Mouse (Mus musculus) kidney, embryonic 14.5 days (tissue): ENCODE data around the gene Nsmce4a. TPM values are rescaled to one million over a fixed set of nuclear protein-coding genes. Genes with fewer than 3 reads are reported as not detected.

Experiments used
- ATAC-seq: fragments of 200-750 bp; cut with Nextera tagmentation; 2 replicates; pipeline ENCODE4 v1.8.0; 2017; ENCODE audit warnings: moderate number of reproducible peaks, mild to moderate bottlenecking, moderate TSS enrichment, moderate library complexity; ENCODE audit not compliant: low FRiP score, low TSS enrichment
- H3K27ac ChIP-seq: fragments of 300-500 bp; sonication (generic); 2 replicates; pipeline ENCODE4 v1.5.1; 2014; ENCODE audit warnings: low read depth, mild to moderate bottlenecking, low read length, moderate library complexity, mixed read lengths
- H3K27me3 ChIP-seq: fragments of 300-500 bp; sonication (generic); 2 replicates; pipeline ENCODE4 v1.6.1; 2014; ENCODE audit warnings: mild to moderate bottlenecking, low read length; ENCODE audit not compliant: control insufficient read depth, insufficient read depth
- H3K36me3 ChIP-seq: fragments of 300-500 bp; sonication (generic); 2 replicates; pipeline ENCODE4 v1.6.1; 2014; ENCODE audit warnings: low read length, mixed read lengths; ENCODE audit not compliant: control insufficient read depth, insufficient read depth
- H3K4me1 ChIP-seq: fragments of 300-500 bp; sonication (generic); 2 replicates; pipeline ENCODE4 v1.6.1; 2014; ENCODE audit warnings: low read length, mixed read lengths; ENCODE audit not compliant: control insufficient read depth, insufficient read depth
- H3K4me2 ChIP-seq: fragments of 300-500 bp; sonication (generic); replicated peaks from 2 replicates; pipeline ENCODE4 v1.6.1; 2014; ENCODE audit warnings: low read depth, mild to moderate bottlenecking, low read length
- H3K4me3 ChIP-seq: fragments of 300-500 bp; sonication (generic); 2 replicates; pipeline ENCODE4 v1.5.1; 2014; ENCODE audit warnings: mild to moderate bottlenecking, low read length
- H3K9ac ChIP-seq: fragments of 300-500 bp; sonication (generic); 2 replicates; pipeline ENCODE4 v1.6.1; 2014; ENCODE audit warnings: low read depth, mild to moderate bottlenecking, low read length, moderate library complexity
- H3K9me3 ChIP-seq: fragments of 300-500 bp; sonication (generic); 2 replicates; pipeline ENCODE4 v1.6.1; 2016; ENCODE audit warnings: low read length; ENCODE audit not compliant: control insufficient read depth
- WGBS: fragments of 180-500 bp; shearing (Covaris S2); extraction: QIAGEN DNeasy Blood & Tissue Kit; methylation state at CpG from one replicate; pipeline ENCODE4 v1.1.7; 2014; 5-methylcytosine and 5-hydroxymethylcytosine counted together
- polyA plus RNA-seq: library from polyadenylated mRNA; unstranded; fragments of >200 nt; fragmentation: Nextera tagmentation; extraction: Ambion mirVana; gene quantifications from 2 replicates; pipeline ENCODE4 v1.2.1, GENCODE M21; 2014

Gene Nsmce4a
- polyA plus RNA-seq, 1 experiment from 2014 or later: 228 TPM

DNA sequence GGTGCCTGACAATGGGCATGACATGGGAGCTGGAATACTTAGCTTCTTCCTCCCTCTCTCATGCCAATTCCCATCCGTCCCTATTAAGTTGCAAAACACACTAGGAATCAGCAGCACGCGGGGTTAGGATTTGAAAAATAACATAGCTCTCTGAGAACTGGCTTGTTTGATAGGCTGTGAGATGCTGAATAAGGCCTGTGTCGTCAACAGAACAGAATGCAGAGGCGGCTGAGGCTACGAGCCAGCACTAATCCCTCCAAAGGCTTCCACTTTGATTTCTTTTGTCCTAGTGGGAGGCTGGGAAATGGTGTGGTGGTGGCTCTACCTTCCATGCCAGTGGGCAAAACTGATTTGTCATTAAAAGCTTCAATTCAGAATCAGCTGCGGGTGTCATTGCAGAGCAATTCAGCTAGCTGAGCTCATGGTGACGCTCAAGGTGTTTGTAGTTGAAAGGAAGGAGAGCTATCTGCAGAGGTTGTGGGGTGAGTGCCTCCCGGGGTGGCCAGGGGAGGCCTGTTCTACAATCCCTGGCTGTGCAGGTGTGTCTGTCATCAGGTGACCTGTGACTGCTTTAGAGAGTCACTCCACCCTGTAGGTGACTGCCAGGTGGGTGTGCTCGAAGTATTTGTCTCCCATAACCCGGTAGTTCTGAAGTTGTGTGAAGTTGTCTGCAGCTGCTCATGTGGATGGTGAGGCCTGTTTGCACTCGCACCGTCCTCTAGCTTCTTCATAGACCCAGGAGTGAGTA, 17.3 kb upstream of the Nsmce4a start:
- H3K4me3 ChIP-seq: no peak overlapping the region
- H3K9me3 ChIP-seq: no peaks in the 10 kb centered on the region
- no peak overlapping the region for H3K27ac ChIP-seq
- no peak overlapping the region for H3K4me2 ChIP-seq
- H3K4me1 ChIP-seq: no peaks in the 10 kb centered on the region
- no peak for ATAC-seq
- no peaks in the 10 kb centered on the region for H3K36me3 ChIP-seq
- no peaks in the 10 kb centered on the region for H3K27me3 ChIP-seq
- 74% methylated on average over 13 of the region's 13 CpGs for WGBS
- no peak overlapping the region for H3K9ac ChIP-seq

DNA sequence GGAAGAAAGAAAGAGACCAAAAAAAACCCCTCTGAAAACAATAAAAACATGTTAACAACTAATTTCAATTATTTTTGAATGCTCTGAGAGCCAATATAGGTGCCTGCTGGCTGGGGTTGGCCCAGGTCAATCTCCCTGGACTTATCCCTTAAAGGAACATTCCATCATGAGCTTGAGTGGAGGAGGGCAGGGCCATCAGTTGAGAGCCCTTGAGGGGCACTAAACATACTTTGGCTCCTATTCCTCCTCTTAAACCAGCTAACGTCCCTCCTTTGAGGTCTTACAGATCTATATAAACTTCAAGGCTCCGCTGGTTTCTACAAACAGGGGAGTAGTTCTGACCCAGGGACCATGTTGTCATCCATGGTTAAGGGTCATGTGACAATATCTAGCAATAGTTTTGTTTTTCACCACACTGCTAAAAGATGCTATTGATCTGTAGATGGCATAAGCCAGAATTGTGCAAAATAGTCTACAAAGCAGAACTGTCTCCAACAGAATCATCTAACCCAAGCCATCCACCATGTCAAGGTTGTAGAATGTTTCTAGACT, 13.7 kb upstream of the Nsmce4a start:
- Histone ChIP-seq H3K9ac (no peak overlapping the region), H3K4me3 (no peak overlapping the region), H3K4me1 (no peaks in the 10 kb centered on the region), H3K9me3 (no peaks in the 10 kb centered on the region), H3K4me2 (no peak overlapping the region), H3K36me3 (no peaks in the 10 kb centered on the region), H3K27me3 (no peaks in the 10 kb centered on the region), H3K27ac (no peak overlapping the region)
- WGBS: 80% methylated on average over 2 of the region's 2 CpGs
- ATAC-seq: no peak

DNA sequence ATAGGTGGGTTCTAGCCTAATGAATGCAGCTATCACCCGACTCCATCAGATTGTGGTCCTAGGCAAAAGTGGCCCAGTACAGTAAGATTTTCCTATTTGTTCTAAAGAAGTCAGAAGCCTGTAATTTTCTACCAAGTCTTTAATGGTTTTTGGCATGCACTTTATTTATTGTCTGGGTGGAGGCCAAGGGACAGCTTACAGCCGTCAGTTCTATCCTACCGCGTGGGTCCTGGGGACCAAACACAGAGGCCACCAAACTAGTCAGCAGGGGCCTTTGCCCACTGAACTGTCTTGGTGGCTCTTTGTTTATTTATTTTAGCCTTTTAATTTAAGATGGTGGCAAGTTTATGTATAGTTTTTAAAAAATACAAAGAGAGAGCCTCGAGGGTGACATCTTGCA, 5.7 kb upstream of the Nsmce4a start:
- Histone ChIP-seq H3K36me3 (no peaks in the 10 kb centered on the region; the same call in 1 of the 2 replicates), H3K9me3 (no peaks in the 10 kb centered on the region), H3K4me2 (no peak overlapping the region), H3K4me1 (peaks cover 9% of the 10 kb centered on the region; the same call in 1 of the 2 replicates), H3K9ac (no peak overlapping the region), H3K4me3 (no peak overlapping the region), H3K27me3 (no peaks in the 10 kb centered on the region), H3K27ac (no peak overlapping the region)
- 58% methylated on average over 5 of the region's 5 CpGs for WGBS
- ATAC-seq: no peak

DNA sequence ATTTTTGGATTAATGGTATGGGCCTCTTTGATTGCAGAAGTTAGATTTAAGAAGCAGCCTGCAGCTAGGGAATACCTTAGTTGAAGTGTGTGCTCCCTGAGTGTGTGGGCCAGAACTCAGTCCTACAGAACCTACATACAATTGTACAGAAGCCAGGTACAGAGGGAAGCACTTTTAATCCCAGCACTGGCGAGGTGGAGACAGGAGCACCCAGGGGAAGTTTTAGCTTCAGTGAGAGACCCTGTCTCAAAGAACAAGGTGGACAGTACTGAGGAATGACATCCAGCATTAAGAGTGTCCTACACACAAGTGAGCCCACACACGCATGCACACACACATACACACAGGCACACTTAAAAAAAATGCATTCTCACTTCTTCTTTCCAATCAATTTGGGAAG, 5.1 kb upstream of the Nsmce4a start:
- ATAC-seq: no peak
- H3K27ac ChIP-seq: no peak overlapping the region
- WGBS: 88% methylated on average over 2 of the region's 2 CpGs

DNA sequence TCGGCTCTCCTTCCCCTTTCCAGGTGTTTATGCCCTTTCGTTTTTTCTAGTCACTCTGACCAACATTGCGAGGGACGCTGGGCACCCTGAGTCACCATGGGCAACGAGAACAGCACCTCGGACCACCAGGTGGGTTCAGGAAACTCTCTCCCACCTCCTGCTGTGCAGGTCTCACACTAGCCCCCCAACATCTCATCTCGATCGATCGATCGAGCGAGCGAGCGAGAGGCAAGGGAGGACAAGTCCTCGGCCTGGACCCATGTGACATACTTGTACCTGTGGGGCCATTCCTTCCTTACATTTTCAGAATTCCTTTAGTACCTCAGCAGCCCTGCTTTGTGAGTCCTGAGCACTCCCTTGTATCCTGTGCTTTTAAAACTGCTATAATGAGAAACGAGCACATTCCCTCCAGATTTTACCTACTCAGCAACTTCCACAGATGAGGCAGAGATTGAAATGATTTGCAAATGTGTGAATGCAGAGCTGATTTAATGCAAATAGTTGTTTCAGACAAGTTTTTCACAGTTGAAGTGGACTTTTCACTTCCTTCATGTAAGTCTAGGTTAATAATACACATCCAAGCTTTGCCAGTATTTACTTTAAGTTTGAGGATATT, 4.6 kb upstream of the Nsmce4a start, which contains the start of gene Tacc2:
Gene Tacc2 (plus strand): TSS at position 51 of the 616 bp plus-strand sequence.
- 48% methylated on average over 15 of the region's 15 CpGs for WGBS
- no peak within 1 kb of the TSS for H3K9ac ChIP-seq

More for the DNA sequence above, 5.1 kb upstream of the Nsmce4a start:
- peaks cover 9% of the 10 kb centered on the region; the same call in 1 of the 2 replicates for H3K4me1 ChIP-seq
- no peaks in the 10 kb centered on the region; the same call in 1 of the 2 replicates for H3K36me3 ChIP-seq
- H3K4me2 ChIP-seq: no peak overlapping the region
- no peak overlapping the region for H3K4me3 ChIP-seq
- no peaks in the 10 kb centered on the region for H3K9me3 ChIP-seq
- no peak overlapping the region for H3K9ac ChIP-seq
- no peaks in the 10 kb centered on the region for H3K27me3 ChIP-seq

DNA sequence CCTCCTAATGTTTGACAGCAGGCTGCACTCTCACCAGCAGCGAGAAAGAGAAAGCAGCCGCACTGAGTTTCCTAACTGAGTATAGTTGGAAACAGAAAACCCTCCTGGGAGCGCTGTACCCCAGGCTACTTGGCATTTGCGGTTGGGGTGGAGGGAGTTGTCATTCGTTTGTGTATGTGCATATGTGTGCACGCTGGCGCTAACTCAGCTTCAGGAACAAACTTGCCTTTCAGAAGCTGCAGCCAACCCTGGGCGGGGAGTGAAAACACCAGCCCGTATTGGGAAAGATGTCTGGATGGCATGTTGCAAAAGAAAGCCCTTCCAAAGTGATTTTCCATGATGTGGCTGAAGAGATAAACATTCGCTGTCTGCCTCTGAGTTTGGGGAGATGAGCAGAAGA, 4.1 kb upstream of the Nsmce4a start:
- Histone ChIP-seq H3K9me3 (no peaks in the 10 kb centered on the region), H3K4me2 (peak overlapping the region; percentile 28), H3K36me3 (no peaks in the 10 kb centered on the region; the same call in 1 of the 2 replicates), H3K27me3 (no peaks in the 10 kb centered on the region), H3K4me3 (peak overlapping the region; percentile 11), H3K4me1 (peaks cover 9% of the 10 kb centered on the region; the same call in 1 of the 2 replicates), H3K9ac (no peak overlapping the region), H3K27ac (no peak overlapping the region)
- ATAC-seq: no peak
- 32% methylated on average over 10 of the region's 10 CpGs for WGBS

More for the DNA sequence above, 4.6 kb upstream of the Nsmce4a start, which contains the start of gene Tacc2:
- H3K9me3 ChIP-seq: no peaks in the 10 kb centered on the region
- peak within 1 kb of the TSS; percentile 28 for H3K4me2 ChIP-seq
- H3K36me3 ChIP-seq: no peaks in the 10 kb centered on the region; the same call in 1 of the 2 replicates
- peak within 1 kb of the TSS; percentile 11 for H3K4me3 ChIP-seq
- H3K27ac ChIP-seq: no peak within 1 kb of the TSS
- no peaks in the 10 kb centered on the region for H3K27me3 ChIP-seq
- H3K4me1 ChIP-seq: peaks cover 9% of the 10 kb centered on the region; the same call in 1 of the 2 replicates
- ATAC-seq: no peak

DNA sequence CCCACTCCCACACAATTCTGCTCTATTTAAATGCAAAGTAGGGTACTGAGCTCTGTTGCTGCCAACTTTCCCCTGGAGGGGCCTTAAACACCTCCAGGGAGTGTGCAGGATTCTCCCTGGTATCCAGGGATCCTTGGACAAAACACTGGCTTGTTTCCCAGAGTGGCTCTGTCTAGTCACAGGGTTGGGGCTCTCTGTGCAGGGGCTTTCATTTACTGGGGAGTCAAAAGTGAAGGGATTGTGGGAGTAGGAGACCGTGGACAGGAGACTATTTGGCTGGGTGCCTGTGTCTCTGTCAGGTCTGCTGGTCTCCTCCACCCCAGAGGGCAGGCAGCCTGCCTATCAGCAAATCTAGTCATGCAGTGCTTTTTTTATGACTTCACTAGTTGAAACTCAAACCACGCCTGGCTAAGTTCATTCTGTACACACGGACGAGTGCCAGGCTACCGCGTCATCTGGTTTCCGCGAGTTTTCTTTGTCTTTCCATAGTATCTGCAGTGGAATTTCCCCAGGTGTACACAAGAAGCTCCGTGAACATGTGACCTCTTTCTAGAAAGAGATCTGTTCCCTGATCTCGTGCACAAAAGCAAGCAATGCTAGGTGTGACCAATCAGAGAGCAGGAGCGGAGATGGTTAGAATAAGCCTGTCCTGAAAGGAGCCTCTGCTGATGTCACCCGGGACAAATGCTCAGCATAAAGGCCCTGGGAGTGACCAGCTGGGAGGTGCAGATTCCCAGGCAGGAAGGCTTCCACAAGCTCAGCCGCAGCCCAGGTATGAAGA, 1.5 kb upstream of the Nsmce4a start:
- WGBS: 23% methylated on average over 13 of the region's 13 CpGs

DNA sequence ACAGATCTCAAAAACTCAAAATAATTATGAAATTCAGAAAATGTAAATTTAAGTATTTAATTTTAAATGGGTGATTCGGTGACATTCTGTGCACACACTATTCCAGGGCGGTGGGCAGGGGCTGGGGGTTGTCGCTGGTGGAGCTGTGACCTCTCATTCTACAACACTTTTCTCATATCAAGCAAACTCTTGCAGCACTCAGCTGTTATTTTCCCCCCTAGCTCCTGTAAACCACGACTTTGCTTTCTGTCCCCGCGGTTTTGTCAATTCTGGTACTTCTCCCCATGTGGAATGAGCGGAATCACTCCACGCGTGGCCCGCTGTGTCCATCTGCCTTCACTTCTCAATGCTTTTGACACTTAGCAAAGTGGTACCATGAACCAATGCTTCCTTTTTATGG, 828 bp upstream of the Nsmce4a start:
- H3K27me3 ChIP-seq: no peaks in the 10 kb centered on the region
- no peaks in the 10 kb centered on the region for H3K36me3 ChIP-seq
- no peak overlapping the region for H3K9ac ChIP-seq
- H3K9me3 ChIP-seq: no peaks in the 10 kb centered on the region
- no peak for ATAC-seq
- 96% methylated on average over 10 of the region's 10 CpGs for WGBS
- no peak overlapping the region for H3K4me3 ChIP-seq
- H3K4me2 ChIP-seq: no peak overlapping the region
- peak overlapping the region; percentile 59; the same call in 1 of the 2 replicates for H3K27ac ChIP-seq
- H3K4me1 ChIP-seq: peaks cover 20% of the 10 kb centered on the region; the same call in 1 of the 2 replicates

More for the DNA sequence above, 1.5 kb upstream of the Nsmce4a start:
- Histone ChIP-seq H3K9ac (no peak overlapping the region), H3K4me2 (peak overlapping the region; percentile 15; the same call in 1 of the 2 replicates), H3K27me3 (no peaks in the 10 kb centered on the region), H3K9me3 (no peaks in the 10 kb centered on the region), H3K4me3 (no peak overlapping the region), H3K4me1 (peaks cover 16% of the 10 kb centered on the region; the same call in 1 of the 2 replicates), H3K36me3 (no peaks in the 10 kb centered on the region), H3K27ac (peak overlapping the region; percentile 59)
- ATAC-seq: peak; percentile 80
